Mouse (Mus musculus) heart, postnatal 0 days (tissue): ENCODE measurements around the gene Zfhx3.

Source experiments
- CTCF ChIP-seq: IDR thresholded peaks from 2 replicates; pipeline ENCODE4 v1.5.1; 2016; ENCODE audit warnings: antibody characterized with exemption, control low read depth, low read depth
- EP300 ChIP-seq: IDR thresholded peaks from 2 replicates; pipeline ENCODE4 v1.6.1; 2016; ENCODE audit warnings: antibody characterized with exemption, low read depth

- TF ChIP-seq CTCF (no peak), EP300 (no peak)
Observed at GRCm38 (mm10) chr8:108889406-108889805, 947.0 kb downstream of the Zfhx3 start.
